Mouse (Mus musculus) adrenal gland, postnatal 25 days (tissue): ENCODE data around the gene Sall4. TPM values are rescaled to one million over a fixed set of nuclear protein-coding genes. Genes with fewer than 3 reads are reported as not detected.

ENCODE experiments used
- DNase-seq: peaks from one replicate; pipeline ENCODE4 v3.0.0; 2021; ENCODE audit warnings: mixed read lengths
- long read RNA-seq: library from polyadenylated mRNA; stranded (forward); transcript quantifications from one replicate; pipeline ENCODE4 v2.0.0, GENCODE M21; 2021
- total RNA-seq: library from RNA; stranded (reverse); gene quantifications from 2 replicates; pipeline ENCODE4 v1.2.3, GENCODE M21; 2021

Sall4 gene
- not detected in 2 replicates for total RNA-seq
- long read RNA-seq: 0 reads

- DNase-seq: no peak
Observed at GRCm38 (mm10) chr2:168767582-168767981, at the start of gene Sall4. Sall4 (minus strand) TSS chr2:168767943.

GRCm38 (mm10) chr2:168813243-168813642, 45.5 kb upstream of the Sall4 start:
- DNase-seq: no peak

GRCm38 (mm10) chr2:168809895-168810294, 42.2 kb upstream of the Sall4 start:
- no peak for DNase-seq

GRCm38 (mm10) chr2:168807681-168808080, 39.9 kb upstream of the Sall4 start:
- no peak for DNase-seq

GRCm38 (mm10) chr2:168803849-168804248, 36.1 kb upstream of the Sall4 start:
- no peak for DNase-seq

GRCm38 (mm10) chr2:168799326-168799725, 31.6 kb upstream of the Sall4 start:
- DNase-seq: no peak

GRCm38 (mm10) chr2:168798921-168799320, 31.2 kb upstream of the Sall4 start:
- no peak for DNase-seq

GRCm38 (mm10) chr2:168791115-168791802, 23.5 kb upstream of the Sall4 start:
- DNase-seq: no peak

- no peak for DNase-seq
Observed at GRCm38 (mm10) chr2:168786174-168786573, 18.4 kb upstream of the Sall4 start.

GRCm38 (mm10) chr2:168780596-168780995, 12.9 kb upstream of the Sall4 start:
- no peak for DNase-seq

GRCm38 (mm10) chr2:168780024-168780423, 12.3 kb upstream of the Sall4 start:
- no peak for DNase-seq

- no peak for DNase-seq
Observed at GRCm38 (mm10) chr2:168777481-168777880, 9.7 kb upstream of the Sall4 start.

- no peak for DNase-seq
Observed at GRCm38 (mm10) chr2:168776238-168776637, 8.5 kb upstream of the Sall4 start.

GRCm38 (mm10) chr2:168769259-168769658, 1.5 kb upstream of the Sall4 start:
- no peak for DNase-seq

- peak; percentile 17 for DNase-seq
Observed at GRCm38 (mm10) chr2:168766538-168767361, 993 bp downstream of the Sall4 start.

- no peak for DNase-seq
Observed at GRCm38 (mm10) chr2:168765696-168766537, 1.8 kb downstream of the Sall4 start.

- DNase-seq: peak; percentile 65
Observed at GRCm38 (mm10) chr2:168765065-168765681, 2.6 kb downstream of the Sall4 start.

- DNase-seq: no peak
Observed at GRCm38 (mm10) chr2:168764460-168764867, 3.3 kb downstream of the Sall4 start.

- DNase-seq: no peak
Observed at GRCm38 (mm10) chr2:168763785-168764184, 4.0 kb downstream of the Sall4 start.

- no peak for DNase-seq
Observed at GRCm38 (mm10) chr2:168762411-168762815, 5.3 kb downstream of the Sall4 start.

- DNase-seq: no peak
Observed at GRCm38 (mm10) chr2:168761954-168762353, 5.8 kb downstream of the Sall4 start.

- no peak for DNase-seq
Observed at GRCm38 (mm10) chr2:168761141-168761540, 6.6 kb downstream of the Sall4 start.
